Comparison of ENCODE assay signal across 16 mouse cellular contexts in genomic region chr4:57202132-57202531, GRCm38 (mm10). TPM values are rescaled to one million over a fixed set of nuclear protein-coding genes. Genes with fewer than 3 reads are reported as not detected.
DNase-seq lines count a peak whose midpoint lies in the region; ATAC-seq and TF ChIP-seq lines count a peak whose summit lies in the region.
"Had no signal": no experiment of that assay in that cellular context is flagged by ENCODE, and none has a peak within 500 bp of the region (broad histone marks: within the 10 kb centered on the region; RNA-seq: fewer than 3 reads in every experiment).

No protein-coding gene starts in this region.

- WGBS in heart, adult 2 months, result 68% methylated on average over 7 of the region's 7 CpGs
- WGBS in lung, embryonic 15.5 days, result 35% methylated on average over 7 of the region's 7 CpGs

- intact Hi-C loops in heart, adult 2 months (cut with DNase I), result no loop called here

- H3K4me3 ChIP-seq in heart, adult 2 months, result no peak overlapping the region
- no peak overlapping the region for H3K4me3 ChIP-seq in lung, embryonic 15.5 days
- H3K4me3 ChIP-seq: embryonic facial prominence, embryonic 13.5 days; hindbrain, embryonic 12.5 days; limb, embryonic 15.5 days; midbrain, embryonic 13.5 days had no signal

- H3K36me3 ChIP-seq in heart, adult 2 months (ENCODE audit: control insufficient read depth, insufficient read depth, low read length), result no peaks in the 10 kb centered on the region
- 0 out of 2 replicates have a peak, but pooled peaks cover 4% of the 10 kb centered on the region for H3K36me3 ChIP-seq in lung, embryonic 15.5 days
- H3K36me3 ChIP-seq: hindbrain, embryonic 12.5 days; midbrain, embryonic 13.5 days had no signal

- no peaks in the 10 kb centered on the region for H3K79me2 ChIP-seq in heart, adult 2 months (replicated peaks; ENCODE audit: control insufficient read depth, insufficient read depth, low read length)

- TF ChIP-seq POLR2A in heart, adult 2 months (IDR thresholded peaks at IDR 0.05; ENCODE audit: insufficient read depth, low read depth, low read length), result no peak

- no peak for DNase-seq in heart, adult 2 months
- DNase-seq in heart, adult 8-10 months (ENCODE audit: low spot score), result no peak
- peak; percentile 26 for DNase-seq in urinary bladder, postnatal 14 days (ENCODE audit: low spot score)
- DNase-seq in urinary bladder, postnatal 36 days (ENCODE audit: low spot score in 2 of 2), result no peak
- no peak for DNase-seq in adrenal gland, postnatal 4 days (ENCODE audit: low spot score in 2 of 2)
- DNase-seq in layer of hippocampus, postnatal 36 days, result no peak
- DNase-seq in adrenal gland, adult (ENCODE audit: inconsistent age in 2 of 2, low spot score in 1 of 2), result no peak
- DNase-seq: cerebellum, adult 9-10 months; kidney, adult 9 months had no signal

- no peak for TF ChIP-seq EP300 in heart, adult 2 months (IDR thresholded peaks at IDR 0.05; ENCODE audit: insufficient read depth, low read depth, low read length)

- TF ChIP-seq CTCF in heart, adult 2 months (IDR thresholded peaks at IDR 0.05), result no peak

- H3K9ac ChIP-seq in heart, adult 2 months (ENCODE audit: low read depth, low read length), result no peak overlapping the region
- H3K9ac ChIP-seq in lung, embryonic 15.5 days, result no peak overlapping the region
- H3K9ac ChIP-seq: embryonic facial prominence, embryonic 13.5 days; hindbrain, embryonic 12.5 days; limb, embryonic 15.5 days; midbrain, embryonic 13.5 days had no signal

- no peak overlapping the region for H3K4me2 ChIP-seq in lung, embryonic 15.5 days
- H3K4me2 ChIP-seq: embryonic facial prominence, embryonic 13.5 days; hindbrain, embryonic 12.5 days; limb, embryonic 15.5 days; midbrain, embryonic 13.5 days had no signal

- no peaks in the 10 kb centered on the region for H3K4me1 ChIP-seq in heart, adult 2 months (ENCODE audit: control insufficient read depth, insufficient read depth, low read length)
- H3K4me1 ChIP-seq in lung, embryonic 15.5 days, result 0 out of 2 replicates have a peak, but pooled peaks cover 8% of the 10 kb centered on the region
- H3K4me1 ChIP-seq: midbrain, embryonic 13.5 days had no signal

- H3K27me3 ChIP-seq in heart, adult 2 months (ENCODE audit: control insufficient read depth, insufficient read depth, low read length), result no peaks in the 10 kb centered on the region
- no peaks in the 10 kb centered on the region for H3K27me3 ChIP-seq in lung, embryonic 15.5 days
- H3K27me3 ChIP-seq: embryonic facial prominence, embryonic 13.5 days; hindbrain, embryonic 12.5 days; limb, embryonic 15.5 days; midbrain, embryonic 13.5 days had no signal

- H3K9me3 ChIP-seq in lung, embryonic 15.5 days, result no peaks in the 10 kb centered on the region

- H3K27ac ChIP-seq in heart, adult 2 months, result peak overlapping the region; percentile 15; the same call in 1 of the 2 replicates
- H3K27ac ChIP-seq in lung, embryonic 15.5 days, result 0 out of 2 replicates have a peak overlapping the region, but pooled peaks have one; percentile 34
- H3K27ac ChIP-seq: embryonic facial prominence, embryonic 13.5 days; hindbrain, embryonic 12.5 days; limb, embryonic 15.5 days; midbrain, embryonic 13.5 days had no signal

- ATAC-seq in lung, embryonic 15.5 days (ENCODE audit: borderline replicate concordance, extremely low read depth, low FRiP score, low TSS enrichment), result no peak
- ATAC-seq: activated CD4-positive, CD25-positive, alpha-beta regulatory T cell, adult 4 months; forebrain, embryonic 16.5 days; midbrain, embryonic 13.5 days had no signal

RNA-seq across cellular contexts. Expression of gene Epb41l4b, which starts 58.9 kb away (rescaled TPM):
- 1 to 10 TPM; 2.6 to 3.0 TPM for total RNA-seq in heart, adult 2 months (2021)
- 1.9 and 2.3 TPM in 2 replicates for polyA plus RNA-seq in heart, adult 2 months (2012; rRNA removed)
- 1 to 10 TPM; 1.4 to 3.4 (median 2.6) TPM for total RNA-seq in heart, adult 8-10 months (2022)
- polyA plus RNA-seq in lung, embryonic 15.5 days (2015; fragmentation: Nextera tagmentation; extraction: Ambion mirVana), result 1.1 and 1.4 TPM in 2 replicates
- 1 to 10 TPM; 7.6 to 8.1 TPM for total RNA-seq in adrenal gland, postnatal 4 days (2021)
- total RNA-seq in layer of hippocampus, postnatal 36 days (2021), result 10 to 100 TPM; 20.4 to 23.5 TPM
- polyA plus RNA-seq: activated CD4-positive, CD25-positive, alpha-beta regulatory T cell, adult 4 months had no signal
